Mouse (Mus musculus): ENCODE data around the gene Skap1. TPM values are rescaled to one million over a fixed set of nuclear protein-coding genes. Genes with fewer than 3 reads are reported as not detected.

The Skap1 gene
- polyA plus RNA-seq, 1 experiment, result 0.02 TPM

DNA sequence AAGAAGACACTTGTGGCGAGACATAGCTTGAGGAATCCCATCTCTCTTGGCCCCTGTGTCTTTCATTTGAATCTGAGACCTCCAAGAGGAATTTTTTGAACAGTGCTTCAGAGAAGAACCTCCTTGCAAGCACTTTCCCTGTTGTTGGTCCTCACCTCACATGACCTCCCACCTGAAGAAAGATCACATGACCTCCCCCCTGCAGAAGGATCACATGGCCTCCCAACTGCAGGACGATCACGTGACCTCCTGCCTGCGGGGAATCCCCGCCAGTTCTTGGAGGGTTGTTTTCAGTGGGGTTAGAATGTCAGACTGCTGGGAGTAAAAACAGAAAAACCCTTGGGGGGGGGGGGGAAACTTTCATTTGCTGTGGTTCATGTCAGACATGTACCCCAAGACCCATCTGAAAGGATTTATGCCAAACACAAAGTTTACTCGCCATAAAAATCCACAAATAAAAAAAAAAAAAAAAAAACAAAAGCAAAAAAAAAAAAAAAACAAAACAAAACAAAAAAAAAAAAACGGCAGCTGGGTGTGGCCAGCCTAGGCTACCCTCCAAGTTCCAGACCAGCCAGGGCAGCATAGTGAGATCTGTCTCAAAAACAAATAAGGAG, 232.6 kb downstream of the Skap1 start:
- Histone ChIP-seq H3K36me3 (ENCODE audit: control insufficient read depth, insufficient read depth) (no peaks in the 10 kb centered on the region), H3K27me3 (ENCODE audit: control insufficient read depth, insufficient read depth, insufficient read length) (peaks cover 67% of the 10 kb centered on the region), H3K4me3 (no peak overlapping the region), H3K4me2 (ENCODE audit: low read depth) (no peak overlapping the region), H3K79me2 (ENCODE audit: control insufficient read depth, insufficient read depth) (no peaks in the 10 kb centered on the region), H3ac (ENCODE audit: control insufficient read depth, insufficient read length) (no peak overlapping the region)
- peak; percentile 60 for TF ChIP-seq USF1 (IDR thresholded peaks at IDR 0.05; ENCODE audit: low read depth)
- TF ChIP-seq POLR2A (IDR thresholded peaks at IDR 0.05; ENCODE audit: insufficient read length, low read depth), result no peak
- no peak for TF ChIP-seq TCF12 (IDR thresholded peaks at IDR 0.05; ENCODE audit: insufficient read depth, poor library complexity, severe bottlenecking)

DNA sequence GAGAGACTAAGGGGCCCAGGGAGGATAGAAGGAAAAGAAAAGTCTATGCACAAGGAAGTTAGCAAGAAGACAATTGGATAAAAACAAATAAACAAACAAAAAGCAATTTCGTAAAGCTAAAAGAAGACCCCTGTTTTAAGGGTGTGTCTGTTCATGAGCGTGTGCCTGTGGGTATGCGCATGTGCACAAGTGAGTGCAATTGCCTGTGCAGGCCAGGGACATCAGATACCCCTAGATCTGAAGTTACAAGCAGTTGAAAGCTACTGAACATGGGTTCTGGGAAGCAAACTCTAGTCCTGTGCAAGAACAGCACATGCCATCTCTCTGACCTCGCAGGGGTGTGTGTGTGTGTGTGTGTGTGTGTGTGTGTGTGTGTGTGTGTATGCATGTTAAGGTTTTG, 233.1 kb downstream of the Skap1 start:
- Histone ChIP-seq H3K36me3 (ENCODE audit: control insufficient read depth, insufficient read depth) (no peaks in the 10 kb centered on the region), H3ac (ENCODE audit: control insufficient read depth, insufficient read length) (no peak overlapping the region), H3K79me2 (ENCODE audit: control insufficient read depth, insufficient read depth) (no peaks in the 10 kb centered on the region), H3K27me3 (ENCODE audit: control insufficient read depth, insufficient read depth, insufficient read length) (peaks cover 62% of the 10 kb centered on the region), H3K4me2 (ENCODE audit: low read depth) (no peak overlapping the region), H3K4me3 (no peak overlapping the region)
- no peak for TF ChIP-seq CEBPB (IDR thresholded peaks at IDR 0.05; ENCODE audit: insufficient read depth, poor library complexity, severe bottlenecking)
- no peak for TF ChIP-seq MYOG (IDR thresholded peaks at IDR 0.05; ENCODE audit: control insufficient read depth in 1 of 3, insufficient read depth in 1 of 3, insufficient read length in 2 of 3, low read depth in 2 of 3)
- no peak for TF ChIP-seq USF1 (IDR thresholded peaks at IDR 0.05; ENCODE audit: low read depth)
- TF ChIP-seq TCF12 (IDR thresholded peaks at IDR 0.05; ENCODE audit: insufficient read depth, poor library complexity, severe bottlenecking), result no peak
- no peak for TF ChIP-seq POLR2AphosphoS2 (IDR thresholded peaks at IDR 0.05; ENCODE audit: insufficient read length, low read depth)
- no peak for TF ChIP-seq REST (IDR thresholded peaks at IDR 0.05; ENCODE audit: insufficient read depth, insufficient read length)
- TF ChIP-seq SRF (IDR thresholded peaks at IDR 0.05; ENCODE audit: control insufficient read depth, insufficient read length, low read depth), result no peak
- TF ChIP-seq MAX (IDR thresholded peaks at IDR 0.05; ENCODE audit: low read depth), result no peak
- TF ChIP-seq E2F4 (IDR thresholded peaks at IDR 0.05; ENCODE audit: insufficient read depth), result no peak
- TF ChIP-seq TCF3 (IDR thresholded peaks at IDR 0.05; ENCODE audit: insufficient read length, low read depth), result no peak
- TF ChIP-seq MYOD1 (IDR thresholded peaks at IDR 0.05; ENCODE audit: control insufficient read depth in 1 of 3, insufficient read length in 2 of 3, low read depth in 2 of 3), result no peak
- TF ChIP-seq POLR2A (IDR thresholded peaks at IDR 0.05; ENCODE audit: insufficient read length, low read depth), result no peak

DNA sequence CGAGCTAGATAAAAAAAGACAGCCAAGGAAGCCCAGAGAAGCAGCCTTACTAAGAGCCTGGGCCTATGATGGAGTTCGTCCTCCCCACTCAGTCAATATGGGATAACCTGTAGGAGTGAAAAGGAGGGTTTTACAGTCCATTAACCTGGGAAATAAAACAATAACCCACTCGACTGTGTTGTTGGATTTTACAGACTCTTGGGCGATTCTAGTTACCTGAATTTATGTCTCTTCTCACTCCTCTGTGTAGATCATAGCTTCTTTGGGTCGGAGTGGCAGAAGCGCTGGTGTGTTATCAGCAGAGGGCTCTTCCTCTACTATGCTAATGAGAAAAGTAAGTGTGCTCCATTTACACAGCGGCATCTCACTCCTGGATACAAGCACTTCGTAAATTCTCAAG, 239.4 kb downstream of the Skap1 start:
- Histone ChIP-seq H3K4me3 (no peak overlapping the region), H3K36me3 (ENCODE audit: control insufficient read depth, insufficient read depth) (no peaks in the 10 kb centered on the region), H3K4me2 (ENCODE audit: low read depth) (no peak overlapping the region), H3K79me2 (ENCODE audit: control insufficient read depth, insufficient read depth) (no peaks in the 10 kb centered on the region), H3ac (ENCODE audit: control insufficient read depth, insufficient read length) (no peak overlapping the region), H3K27me3 (ENCODE audit: control insufficient read depth, insufficient read depth, insufficient read length) (peaks cover 50% of the 10 kb centered on the region)
- TF ChIP-seq MYOD1 (IDR thresholded peaks at IDR 0.05; ENCODE audit: control insufficient read depth in 1 of 3, insufficient read length in 2 of 3, low read depth in 2 of 3) (no peak), TCF12 (IDR thresholded peaks at IDR 0.05; ENCODE audit: insufficient read depth, poor library complexity, severe bottlenecking) (no peak)

DNA sequence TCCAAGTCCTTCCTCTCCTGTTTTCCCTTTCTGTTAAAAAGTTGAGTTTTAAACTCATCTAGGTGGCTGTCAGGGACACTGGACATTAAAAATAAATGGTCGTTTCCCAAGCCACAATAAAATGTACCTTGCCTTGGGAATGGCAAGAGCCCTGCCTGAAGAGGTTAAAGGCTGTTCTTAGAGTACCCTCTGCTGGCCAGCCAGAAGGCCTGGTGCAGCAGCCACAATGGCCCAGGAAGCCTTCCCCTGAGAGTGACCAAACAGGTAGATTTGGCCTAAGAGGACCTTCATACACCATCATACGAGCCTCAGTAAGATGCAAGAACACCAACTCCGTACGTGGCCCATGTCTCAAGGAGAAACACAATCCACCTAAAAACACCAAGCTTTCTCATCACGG, 246.9 kb downstream of the Skap1 start:
- no peak for TF ChIP-seq USF1 (IDR thresholded peaks at IDR 0.05; ENCODE audit: low read depth)
- no peak for TF ChIP-seq POLR2A (IDR thresholded peaks at IDR 0.05; ENCODE audit: insufficient read length, low read depth)
- TF ChIP-seq SRF (IDR thresholded peaks at IDR 0.05; ENCODE audit: control insufficient read depth, insufficient read length, low read depth), result no peak
- TF ChIP-seq TCF3 (IDR thresholded peaks at IDR 0.05; ENCODE audit: insufficient read length, low read depth), result no peak
- TF ChIP-seq REST (IDR thresholded peaks at IDR 0.05; ENCODE audit: insufficient read depth, insufficient read length), result no peak
- TF ChIP-seq MAX (IDR thresholded peaks at IDR 0.05; ENCODE audit: low read depth), result no peak
- TF ChIP-seq POLR2AphosphoS2 (IDR thresholded peaks at IDR 0.05; ENCODE audit: insufficient read length, low read depth), result no peak
- no peak for TF ChIP-seq TCF12 (IDR thresholded peaks at IDR 0.05; ENCODE audit: insufficient read depth, poor library complexity, severe bottlenecking)
- no peak for TF ChIP-seq MYOG (IDR thresholded peaks at IDR 0.05; ENCODE audit: control insufficient read depth in 1 of 3, insufficient read depth in 1 of 3, insufficient read length in 2 of 3, low read depth in 2 of 3)
- H3K79me2 ChIP-seq (ENCODE audit: control insufficient read depth, insufficient read depth), result no peaks in the 10 kb centered on the region
- H3ac ChIP-seq (ENCODE audit: control insufficient read depth, insufficient read length), result no peak overlapping the region
- H3K4me3 ChIP-seq, result no peak overlapping the region
- no peak overlapping the region for H3K4me2 ChIP-seq (ENCODE audit: low read depth)
- H3K36me3 ChIP-seq (ENCODE audit: control insufficient read depth, insufficient read depth), result no peaks in the 10 kb centered on the region
- peaks cover 75% of the 10 kb centered on the region for H3K27me3 ChIP-seq (ENCODE audit: control insufficient read depth, insufficient read depth, insufficient read length)

DNA sequence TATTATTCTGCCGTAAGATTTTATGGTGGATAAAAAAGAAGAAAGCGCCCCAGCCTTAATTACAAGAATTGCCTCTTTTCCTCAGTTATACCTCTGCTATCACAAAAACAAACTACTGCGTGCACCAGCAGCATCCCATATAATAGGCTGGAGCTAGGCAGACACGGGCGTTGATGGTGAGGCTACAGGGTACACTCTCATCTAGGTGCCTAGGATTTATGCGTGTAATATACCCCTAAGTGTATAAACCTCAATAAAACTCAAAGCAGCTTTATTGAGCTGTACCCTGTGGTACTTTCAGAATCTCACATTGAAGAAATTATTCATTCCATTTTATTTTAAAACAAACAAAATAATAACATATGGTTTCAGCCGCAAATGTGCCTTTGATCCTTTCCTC, 247.3 kb downstream of the Skap1 start:
- Histone ChIP-seq H3K4me2 (ENCODE audit: low read depth) (no peak overlapping the region), H3K4me3 (no peak overlapping the region), H3K27me3 (ENCODE audit: control insufficient read depth, insufficient read depth, insufficient read length) (peaks cover 71% of the 10 kb centered on the region), H3K36me3 (ENCODE audit: control insufficient read depth, insufficient read depth) (no peaks in the 10 kb centered on the region), H3K79me2 (ENCODE audit: control insufficient read depth, insufficient read depth) (no peaks in the 10 kb centered on the region), H3ac (ENCODE audit: control insufficient read depth, insufficient read length) (no peak overlapping the region)
- TF ChIP-seq CEBPB (IDR thresholded peaks at IDR 0.05; ENCODE audit: insufficient read depth, poor library complexity, severe bottlenecking) (no peak), POLR2AphosphoS2 (IDR thresholded peaks at IDR 0.05; ENCODE audit: insufficient read length, low read depth) (no peak), TCF3 (IDR thresholded peaks at IDR 0.05; ENCODE audit: insufficient read length, low read depth) (no peak), E2F4 (IDR thresholded peaks at IDR 0.05; ENCODE audit: insufficient read depth) (no peak), MAX (IDR thresholded peaks at IDR 0.05; ENCODE audit: low read depth) (no peak), REST (IDR thresholded peaks at IDR 0.05; ENCODE audit: insufficient read depth, insufficient read length) (no peak), TCF12 (IDR thresholded peaks at IDR 0.05; ENCODE audit: insufficient read depth, poor library complexity, severe bottlenecking) (no peak), POLR2A (IDR thresholded peaks at IDR 0.05; ENCODE audit: insufficient read length, low read depth) (no peak), MYOD1 (IDR thresholded peaks at IDR 0.05; ENCODE audit: control insufficient read depth in 1 of 3, insufficient read length in 2 of 3, low read depth in 2 of 3) (no peak), MYOG (IDR thresholded peaks at IDR 0.05; ENCODE audit: control insufficient read depth in 1 of 3, insufficient read depth in 1 of 3, insufficient read length in 2 of 3, low read depth in 2 of 3) (no peak), USF1 (IDR thresholded peaks at IDR 0.05; ENCODE audit: low read depth) (no peak), SRF (IDR thresholded peaks at IDR 0.05; ENCODE audit: control insufficient read depth, insufficient read length, low read depth) (no peak)
